Mouse (Mus musculus): ENCODE measurements around the gene Epb41l5. TPM values are rescaled to one million over a fixed set of nuclear protein-coding genes. Genes with fewer than 3 reads are reported as not detected.

Gene Epb41l5
- polyA plus RNA-seq (2016; fragmentation: Nextera tagmentation; extraction: Ambion mirVana), result 25.7 and 32.7 TPM in 2 replicates

- peak; percentile 91 for DNase-seq (ENCODE audit: low spot score)
- WGBS, result under 1% methylated on average over 86 of the region's 86 CpGs
These were observed at the start of gene Epb41l5 for GRCm38 (mm10) chr1:119648205-119649111. Gene Epb41l5 (minus strand): TSS chr1:119649000.

GRCm38 (mm10) chr1:119696860-119697259 lies 48.1 kb upstream of the Epb41l5 start:
- H3K9me3 ChIP-seq, result no peaks in the 10 kb centered on the region
- H3K36me3 ChIP-seq (replicated peaks), result peaks cover 42% of the 10 kb centered on the region
- H3K4me3 ChIP-seq, result no peak overlapping the region
- 91% methylated on average over 1 of the region's 1 CpGs for WGBS
- H3K4me1 ChIP-seq, result no peaks in the 10 kb centered on the region
- DNase-seq (ENCODE audit: low spot score), result no peak
- H3K27ac ChIP-seq (replicated peaks), result no peak overlapping the region
- H3K27me3 ChIP-seq (replicated peaks; ENCODE audit: low read depth, poor library complexity, severe bottlenecking), result no peaks in the 10 kb centered on the region

More at GRCm38 (mm10) chr1:119648205-119649111, at the start of gene Epb41l5:
- Histone ChIP-seq H3K36me3 (replicated peaks) (no peaks in the 10 kb centered on the region), H3K27ac (replicated peaks) (peak within 1 kb of the TSS; percentile 91), H3K4me1 (no peaks in the 10 kb centered on the region), H3K27me3 (replicated peaks; ENCODE audit: low read depth, poor library complexity, severe bottlenecking) (no peaks in the 10 kb centered on the region), H3K4me3 (peak within 1 kb of the TSS; percentile 81), H3K9me3 (no peaks in the 10 kb centered on the region)

DNA sequence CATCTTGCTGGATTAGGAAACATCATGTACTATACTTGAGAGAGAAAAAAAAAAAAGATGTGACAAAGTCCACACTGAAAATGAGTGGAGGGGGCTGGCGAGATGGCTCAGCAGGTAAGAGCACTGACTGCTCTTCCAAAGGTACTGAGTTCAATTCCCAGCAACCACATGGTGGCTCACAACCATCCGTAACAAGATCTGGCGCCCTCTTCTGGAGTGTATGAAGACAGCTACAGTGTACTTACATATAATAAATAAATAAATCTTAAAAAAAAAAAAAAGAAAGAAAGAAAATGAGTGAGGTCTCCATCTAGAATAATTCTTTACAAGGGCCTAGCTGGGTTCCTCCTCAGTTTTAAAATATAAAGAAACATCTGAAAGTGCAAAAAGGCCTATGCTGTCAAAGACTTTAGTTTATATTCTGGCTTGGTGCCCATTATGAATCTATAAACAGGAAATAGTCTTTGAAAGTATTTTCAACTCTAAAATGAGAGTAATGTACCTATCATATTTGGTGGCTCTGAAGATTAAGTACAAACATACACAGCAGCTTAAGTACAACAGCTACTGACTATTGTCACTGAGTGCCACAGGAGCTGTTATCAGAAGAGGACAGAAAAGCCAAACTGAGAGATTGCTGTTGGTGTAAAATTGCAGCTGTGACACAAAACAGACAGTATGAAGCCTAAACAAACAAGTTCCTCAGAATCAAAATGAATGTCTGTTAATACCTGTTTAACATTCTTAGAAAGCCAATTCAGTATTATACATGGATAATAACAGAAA lies 37.2 kb upstream of the Epb41l5 start:
- DNase-seq (ENCODE audit: low spot score), result no peak
- Histone ChIP-seq H3K9me3 (no peaks in the 10 kb centered on the region), H3K4me3 (no peak overlapping the region), H3K4me1 (no peaks in the 10 kb centered on the region), H3K36me3 (replicated peaks) (peaks cover 48% of the 10 kb centered on the region), H3K27me3 (replicated peaks; ENCODE audit: low read depth, poor library complexity, severe bottlenecking) (no peaks in the 10 kb centered on the region), H3K27ac (replicated peaks) (no peak overlapping the region)
- 91% methylated on average over 3 of the region's 3 CpGs for WGBS

DNA sequence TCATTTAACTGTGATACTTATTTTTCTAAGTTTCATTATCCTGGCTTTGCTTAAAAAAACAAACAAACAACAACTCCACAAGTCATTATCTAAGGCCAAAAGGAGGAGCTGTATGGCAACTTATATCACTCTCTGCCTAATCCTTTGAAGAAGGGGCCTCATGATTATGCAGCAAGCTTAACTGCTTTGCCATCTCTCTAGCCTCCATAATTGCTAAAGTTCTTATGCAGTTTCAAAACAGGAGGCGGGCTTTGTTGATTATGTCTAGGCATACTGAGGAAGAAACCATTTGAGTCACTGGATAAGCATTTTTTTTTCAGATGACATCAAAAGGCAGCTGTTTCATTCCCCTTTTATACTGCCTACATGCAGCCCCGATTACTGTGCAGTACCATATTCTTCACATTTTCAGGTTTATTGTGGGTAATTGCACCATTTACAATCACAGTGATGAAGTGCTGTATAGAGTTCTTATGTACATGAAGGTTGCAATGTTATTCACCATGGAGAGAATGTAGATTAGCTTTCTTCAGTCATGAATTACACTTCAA lies 32.9 kb upstream of the Epb41l5 start:
- DNase-seq (ENCODE audit: low spot score), result no peak
- Histone ChIP-seq H3K9me3 (no peaks in the 10 kb centered on the region), H3K4me3 (no peak overlapping the region), H3K27ac (replicated peaks) (no peak overlapping the region), H3K4me1 (no peaks in the 10 kb centered on the region), H3K36me3 (replicated peaks) (peaks cover 49% of the 10 kb centered on the region), H3K27me3 (replicated peaks; ENCODE audit: low read depth, poor library complexity, severe bottlenecking) (no peaks in the 10 kb centered on the region)
- 86% methylated on average over 2 of the region's 2 CpGs for WGBS

- Histone ChIP-seq H3K9me3 (no peaks in the 10 kb centered on the region), H3K27me3 (replicated peaks; ENCODE audit: low read depth, poor library complexity, severe bottlenecking) (no peaks in the 10 kb centered on the region), H3K27ac (replicated peaks) (no peak overlapping the region), H3K36me3 (replicated peaks) (peaks cover 34% of the 10 kb centered on the region), H3K4me1 (no peaks in the 10 kb centered on the region), H3K4me3 (no peak overlapping the region)
- 68% methylated on average over 1 of the region's 1 CpGs for WGBS
- peak; percentile 12 for DNase-seq (ENCODE audit: low spot score)
These were observed 26.2 kb upstream of the Epb41l5 start for GRCm38 (mm10) chr1:119674984-119675383.

DNA sequence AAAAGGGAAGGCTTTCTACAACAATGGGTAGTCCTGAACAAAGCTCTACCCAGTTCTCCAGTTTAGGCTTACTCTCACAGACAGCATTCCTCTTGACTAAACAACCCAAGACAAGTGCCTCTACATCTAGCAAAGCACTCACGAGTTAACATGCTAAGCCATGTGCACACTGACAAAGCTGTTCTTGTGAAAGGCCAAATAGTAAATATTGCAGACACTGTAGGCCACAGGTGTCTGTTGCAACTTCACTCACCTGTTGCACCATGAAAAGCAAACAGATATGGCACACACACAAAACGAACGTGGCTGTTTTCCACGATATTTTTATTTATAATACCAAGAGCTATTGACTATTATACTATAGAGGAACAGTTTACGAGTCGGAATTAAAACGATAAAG lies 18.1 kb upstream of the Epb41l5 start:
- Histone ChIP-seq H3K4me1 (no peaks in the 10 kb centered on the region), H3K36me3 (replicated peaks) (peaks cover 24% of the 10 kb centered on the region), H3K27ac (replicated peaks) (no peak overlapping the region), H3K9me3 (no peaks in the 10 kb centered on the region), H3K27me3 (replicated peaks; ENCODE audit: low read depth, poor library complexity, severe bottlenecking) (no peaks in the 10 kb centered on the region), H3K4me3 (no peak overlapping the region)
- WGBS, result 94% methylated on average over 7 of the region's 7 CpGs
- no peak for DNase-seq (ENCODE audit: low spot score)

DNA sequence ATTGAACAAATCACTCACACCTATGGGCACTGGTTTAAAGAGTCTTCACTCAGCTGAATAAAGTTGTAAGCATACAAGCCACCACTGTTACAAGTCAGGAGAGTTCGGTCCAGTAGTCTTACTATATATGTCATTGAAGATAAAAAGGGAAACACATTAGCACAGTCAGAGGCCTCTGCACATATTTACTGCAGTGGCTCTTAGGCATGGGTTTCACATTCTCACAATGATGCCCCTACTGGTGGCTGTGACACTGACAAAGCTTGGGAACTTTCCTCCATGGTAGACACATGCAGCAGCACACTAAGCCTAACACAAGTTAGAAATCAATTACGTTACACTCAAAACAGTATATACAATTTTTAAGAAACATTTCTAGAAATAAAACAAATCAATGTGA lies 5.5 kb upstream of the Epb41l5 start:
- H3K36me3 ChIP-seq (replicated peaks), result peaks cover 5% of the 10 kb centered on the region; the same call in 1 of the 2 replicates
- 94% methylated on average over 2 of the region's 2 CpGs for WGBS
- no peaks in the 10 kb centered on the region for H3K27me3 ChIP-seq (replicated peaks; ENCODE audit: low read depth, poor library complexity, severe bottlenecking)
- H3K4me1 ChIP-seq, result no peaks in the 10 kb centered on the region
- H3K4me3 ChIP-seq, result no peak overlapping the region
- DNase-seq (ENCODE audit: low spot score), result no peak
- H3K27ac ChIP-seq (replicated peaks), result no peak overlapping the region
- H3K9me3 ChIP-seq, result no peaks in the 10 kb centered on the region

- Histone ChIP-seq H3K27ac (replicated peaks) (no peak overlapping the region), H3K27me3 (replicated peaks; ENCODE audit: low read depth, poor library complexity, severe bottlenecking) (no peaks in the 10 kb centered on the region), H3K9me3 (no peaks in the 10 kb centered on the region), H3K4me1 (no peaks in the 10 kb centered on the region), H3K4me3 (no peak overlapping the region), H3K36me3 (replicated peaks) (no peaks in the 10 kb centered on the region)
- DNase-seq (ENCODE audit: low spot score), result no peak
- WGBS, result 89% methylated on average over 5 of the region's 5 CpGs
These were observed 1.6 kb upstream of the Epb41l5 start for GRCm38 (mm10) chr1:119650386-119650785.

- no peak overlapping the region for H3K27ac ChIP-seq (replicated peaks)
These were observed 827 bp upstream of the Epb41l5 start for GRCm38 (mm10) chr1:119649627-119650026.

DNA sequence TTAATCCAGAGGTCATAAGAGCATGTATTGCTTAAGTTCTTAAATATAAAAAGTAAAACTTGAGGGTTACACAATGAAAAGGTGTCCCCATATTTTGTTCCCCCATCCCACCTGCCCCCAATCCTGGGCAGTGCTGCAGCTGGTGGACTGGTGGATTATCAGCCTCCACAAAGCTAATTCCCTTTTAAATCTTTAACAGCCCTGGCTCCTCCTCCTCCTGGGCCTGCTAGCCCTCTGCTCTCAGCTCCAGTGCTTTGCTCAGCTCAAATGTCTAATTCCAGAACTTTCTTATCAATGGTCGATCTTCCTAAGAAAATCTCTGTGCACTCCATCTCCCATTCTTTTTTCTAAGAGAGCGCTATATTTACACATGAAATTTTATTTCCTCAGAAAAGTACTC lies 2.4 kb downstream of the Epb41l5 start:
- Histone ChIP-seq H3K27me3 (replicated peaks; ENCODE audit: low read depth, poor library complexity, severe bottlenecking) (no peaks in the 10 kb centered on the region), H3K36me3 (replicated peaks) (no peaks in the 10 kb centered on the region), H3K4me1 (peaks cover 5% of the 10 kb centered on the region), H3K4me3 (no peak overlapping the region), H3K27ac (replicated peaks) (no peak overlapping the region), H3K9me3 (no peaks in the 10 kb centered on the region)
- 77% methylated on average over 2 of the region's 2 CpGs for WGBS
- no peak for DNase-seq (ENCODE audit: low spot score)

More at GRCm38 (mm10) chr1:119649627-119650026, 827 bp upstream of the Epb41l5 start:
- DNase-seq (ENCODE audit: low spot score), result no peak
- H3K4me3 ChIP-seq, result no peak overlapping the region
- no peaks in the 10 kb centered on the region for H3K36me3 ChIP-seq (replicated peaks)
- H3K27me3 ChIP-seq (replicated peaks; ENCODE audit: low read depth, poor library complexity, severe bottlenecking), result no peaks in the 10 kb centered on the region
- no peaks in the 10 kb centered on the region for H3K9me3 ChIP-seq
- WGBS, result 63% methylated on average over 2 of the region's 2 CpGs
- no peaks in the 10 kb centered on the region for H3K4me1 ChIP-seq

- no peaks in the 10 kb centered on the region for H3K27me3 ChIP-seq (replicated peaks; ENCODE audit: low read depth, poor library complexity, severe bottlenecking)
- no peaks in the 10 kb centered on the region for H3K36me3 ChIP-seq (replicated peaks)
- H3K27ac ChIP-seq (replicated peaks), result no peak overlapping the region
- no peaks in the 10 kb centered on the region for H3K9me3 ChIP-seq
- WGBS, result 49% methylated on average over 12 of the region's 12 CpGs
- peak; percentile 57 for DNase-seq (ENCODE audit: low spot score)
- peaks cover 5% of the 10 kb centered on the region for H3K4me1 ChIP-seq
- H3K4me3 ChIP-seq, result no peak overlapping the region
These were observed 6.4 kb downstream of the Epb41l5 start for GRCm38 (mm10) chr1:119642367-119642766.

DNA sequence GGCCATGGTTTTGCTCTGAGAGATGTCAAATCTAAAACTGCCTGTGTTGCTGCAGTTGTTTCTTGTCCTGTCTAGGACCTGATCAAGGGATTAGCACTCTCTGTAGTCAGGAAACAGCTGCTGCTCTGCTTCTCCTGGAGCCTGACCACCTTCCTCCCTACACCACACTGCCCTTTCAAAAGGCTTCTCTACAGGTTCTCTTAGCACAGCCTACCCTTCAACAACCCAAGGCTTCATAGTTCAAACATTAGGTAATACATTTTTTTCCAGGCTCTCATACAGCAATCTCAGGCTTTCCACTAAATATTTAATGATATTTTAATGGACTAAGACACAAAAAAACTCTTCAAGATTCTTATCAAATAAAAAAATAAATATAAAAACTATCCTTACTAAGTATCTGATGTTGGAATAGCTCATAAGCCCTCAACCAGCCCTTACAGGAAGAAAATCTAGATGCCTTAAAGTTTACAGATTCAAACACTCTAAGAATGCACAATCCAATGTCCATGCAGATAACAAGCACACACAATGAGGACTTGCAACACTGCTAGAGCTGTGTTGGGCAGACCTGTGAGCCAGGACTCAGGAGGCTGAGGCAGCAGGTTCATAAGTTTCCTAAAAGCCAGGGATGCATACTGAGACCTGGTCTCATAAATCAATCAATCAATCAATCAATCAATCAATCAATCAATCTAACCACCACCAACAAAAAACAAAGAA lies 7.5 kb downstream of the Epb41l5 start:
- H3K27ac ChIP-seq (replicated peaks), result no peak overlapping the region
- no peaks in the 10 kb centered on the region; the same call in 1 of the 2 replicates for H3K36me3 ChIP-seq (replicated peaks)
- no peak for DNase-seq (ENCODE audit: low spot score)
- no peaks in the 10 kb centered on the region for H3K27me3 ChIP-seq (replicated peaks; ENCODE audit: low read depth, poor library complexity, severe bottlenecking)
- H3K9me3 ChIP-seq, result no peaks in the 10 kb centered on the region
- H3K4me3 ChIP-seq, result no peak overlapping the region
- peaks cover 5% of the 10 kb centered on the region for H3K4me1 ChIP-seq
